Mouse (Mus musculus): ENCODE data around the gene Mdn1. TPM values are rescaled to one million over a fixed set of nuclear protein-coding genes. Genes with fewer than 3 reads are reported as not detected.

Gene Mdn1
- polyA plus RNA-seq, 1 experiment, result 23.2 TPM

DNA sequence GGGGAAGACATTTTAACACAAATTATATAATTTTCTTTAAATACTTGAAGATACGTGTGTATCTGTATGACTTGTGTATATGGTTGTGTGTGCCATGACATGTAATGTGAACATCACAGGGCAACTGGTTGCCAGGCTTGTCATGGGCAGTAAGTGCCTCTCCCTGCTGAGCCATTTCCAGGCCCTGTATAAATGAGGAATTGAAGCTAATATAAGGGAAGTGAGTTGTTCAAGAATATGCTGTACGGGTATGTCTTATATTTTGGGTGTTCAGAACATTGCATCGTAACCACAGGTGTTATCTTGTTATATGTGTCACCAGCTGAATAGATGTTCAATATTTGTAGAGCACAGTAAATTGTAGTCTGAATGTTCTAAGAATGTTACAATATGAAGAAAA lies 20.6 kb downstream of the Mdn1 start:
- Histone ChIP-seq H3K4me1 (ENCODE audit: control insufficient read depth, insufficient read depth, low read length) (no peaks in the 10 kb centered on the region), H3K27ac (ENCODE audit: insufficient read depth, low read length) (no peak overlapping the region), H3K4me3 (ENCODE audit: insufficient read depth, low read length) (no peak overlapping the region)
- TF ChIP-seq POLR2A (IDR thresholded peaks at IDR 0.05; ENCODE audit: low read depth, low read length), result no peak
- TF ChIP-seq CTCF (IDR thresholded peaks at IDR 0.05; ENCODE audit: borderline replicate concordance, insufficient read depth, low read length), result no peak

DNA sequence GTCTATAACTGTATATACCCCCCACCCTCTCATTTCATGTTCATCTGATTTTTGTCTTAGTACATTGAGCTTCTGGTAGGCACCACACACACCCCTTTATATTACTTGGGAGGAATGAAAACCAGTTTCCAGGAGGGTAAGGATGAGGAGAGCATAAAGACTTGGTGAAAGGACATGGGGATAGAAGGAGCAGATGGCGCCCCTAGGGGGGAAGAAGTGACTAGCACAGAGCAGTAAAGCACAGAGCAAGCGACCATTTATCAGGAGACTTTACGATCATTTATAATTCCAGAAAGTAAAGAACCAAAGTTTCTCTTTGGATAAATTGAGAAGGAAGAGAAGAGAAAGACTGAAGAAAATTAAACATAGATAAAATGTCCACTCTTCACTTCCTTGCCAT lies 23.9 kb downstream of the Mdn1 start:
- Histone ChIP-seq H3K4me1 (ENCODE audit: control insufficient read depth, insufficient read depth, low read length) (no peaks in the 10 kb centered on the region), H3K4me3 (ENCODE audit: insufficient read depth, low read length) (no peak overlapping the region), H3K27ac (ENCODE audit: insufficient read depth, low read length) (no peak overlapping the region)
- TF ChIP-seq POLR2A (IDR thresholded peaks at IDR 0.05; ENCODE audit: low read depth, low read length) (no peak), CTCF (IDR thresholded peaks at IDR 0.05; ENCODE audit: borderline replicate concordance, insufficient read depth, low read length) (no peak)

DNA sequence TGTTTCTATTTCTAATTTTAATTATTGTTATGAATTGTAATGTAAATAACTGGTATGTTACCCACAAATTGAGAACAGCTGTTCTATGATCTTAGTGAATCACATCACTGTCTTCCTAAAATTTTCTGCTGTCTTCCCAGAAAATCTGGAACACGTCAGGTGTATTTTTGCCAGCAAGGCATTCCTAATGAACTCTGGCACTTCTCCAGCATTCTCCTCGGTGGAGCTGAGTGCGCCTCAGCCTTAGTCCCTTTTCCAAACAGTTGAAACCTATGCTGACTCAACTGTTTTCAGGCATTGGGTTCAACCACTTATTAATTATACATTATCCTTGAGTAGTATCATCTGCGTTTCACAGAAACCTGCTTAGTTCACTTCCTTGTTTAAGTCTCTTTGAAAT lies 25.6 kb downstream of the Mdn1 start:
- no peak overlapping the region for H3K27ac ChIP-seq (ENCODE audit: insufficient read depth, low read length)
- H3K4me3 ChIP-seq (ENCODE audit: insufficient read depth, low read length), result no peak overlapping the region
- TF ChIP-seq POLR2A (IDR thresholded peaks at IDR 0.05; ENCODE audit: low read depth, low read length) (no peak), CTCF (IDR thresholded peaks at IDR 0.05; ENCODE audit: borderline replicate concordance, insufficient read depth, low read length) (no peak)
- H3K4me1 ChIP-seq (ENCODE audit: control insufficient read depth, insufficient read depth, low read length), result no peaks in the 10 kb centered on the region

DNA sequence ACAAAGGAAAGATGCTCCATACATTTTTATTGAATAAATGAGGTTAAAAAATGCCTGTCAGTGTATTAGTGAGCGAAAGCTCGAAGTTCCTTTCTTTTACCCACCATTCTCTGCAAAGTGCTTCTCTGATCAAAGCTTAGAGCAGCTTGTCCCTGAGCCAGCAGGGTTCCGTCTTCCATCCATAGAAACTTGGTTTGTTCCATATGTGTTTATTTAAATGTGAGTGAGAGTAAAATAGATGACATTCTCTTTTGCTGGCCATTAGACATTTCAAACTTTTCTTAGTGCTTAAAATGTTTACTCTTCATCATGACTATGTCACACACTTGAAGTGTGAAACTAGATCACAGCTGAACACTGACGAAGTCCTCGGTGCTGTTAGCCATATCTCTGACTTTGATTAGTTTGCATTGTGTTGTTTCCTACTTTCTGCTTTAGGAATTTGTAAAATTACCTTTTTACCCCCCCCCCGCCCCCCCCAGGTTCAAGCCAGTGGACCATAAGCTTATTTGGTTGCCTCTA lies 26.2 kb downstream of the Mdn1 start:
- H3K4me3 ChIP-seq (ENCODE audit: insufficient read depth, low read length), result no peak overlapping the region
- TF ChIP-seq POLR2A (IDR thresholded peaks at IDR 0.05; ENCODE audit: low read depth, low read length) (no peak), CTCF (IDR thresholded peaks at IDR 0.05; ENCODE audit: borderline replicate concordance, insufficient read depth, low read length) (no peak)
- H3K27ac ChIP-seq (ENCODE audit: insufficient read depth, low read length), result no peak overlapping the region
- no peaks in the 10 kb centered on the region for H3K4me1 ChIP-seq (ENCODE audit: control insufficient read depth, insufficient read depth, low read length)

DNA sequence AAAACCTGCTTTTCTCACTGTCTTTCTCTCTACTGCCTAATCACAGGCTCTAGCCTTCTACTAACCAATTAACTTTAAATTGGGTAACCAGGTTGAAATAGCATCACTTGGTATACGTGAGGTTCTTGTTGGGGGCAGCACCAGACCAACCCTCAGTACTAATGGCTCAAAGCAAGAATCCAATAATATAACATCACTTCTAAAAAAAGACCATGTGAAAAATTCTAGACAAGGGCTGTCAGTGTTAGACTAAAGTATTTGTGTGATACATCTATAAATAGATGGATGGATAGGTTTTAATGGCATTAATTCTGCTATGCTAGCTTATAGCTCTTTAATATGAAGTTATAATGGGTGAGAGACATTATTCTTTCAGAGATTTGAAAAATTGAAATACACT lies 60.8 kb downstream of the Mdn1 start:
- TF ChIP-seq POLR2A (IDR thresholded peaks at IDR 0.05; ENCODE audit: low read depth, low read length) (no peak), CTCF (IDR thresholded peaks at IDR 0.05; ENCODE audit: borderline replicate concordance, insufficient read depth, low read length) (no peak)
- Histone ChIP-seq H3K4me3 (ENCODE audit: insufficient read depth, low read length) (no peak overlapping the region), H3K27ac (ENCODE audit: insufficient read depth, low read length) (no peak overlapping the region), H3K4me1 (ENCODE audit: control insufficient read depth, insufficient read depth, low read length) (no peaks in the 10 kb centered on the region)

DNA sequence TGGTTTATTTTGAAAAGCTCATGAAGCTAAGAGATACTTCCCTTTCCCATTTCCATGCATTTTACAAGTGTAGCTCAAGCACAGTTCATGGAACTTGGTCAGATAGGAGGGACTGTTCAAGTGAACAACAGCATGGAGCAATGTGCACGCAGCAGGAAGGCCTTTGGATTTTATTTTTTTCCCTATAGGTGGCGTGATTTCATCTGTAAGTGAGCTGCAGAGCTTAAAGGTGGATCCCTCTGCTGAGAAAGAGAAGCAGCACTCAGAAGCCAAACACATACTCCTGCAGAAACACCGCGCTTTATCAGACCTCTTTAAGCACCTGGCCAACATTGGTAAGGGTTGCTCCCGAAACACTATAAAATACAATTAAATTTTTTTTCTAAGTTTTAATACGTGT lies 88.5 kb downstream of the Mdn1 start:
- Histone ChIP-seq H3K4me3 (ENCODE audit: insufficient read depth, low read length) (no peak overlapping the region), H3K27ac (ENCODE audit: insufficient read depth, low read length) (no peak overlapping the region), H3K4me1 (ENCODE audit: control insufficient read depth, insufficient read depth, low read length) (no peaks in the 10 kb centered on the region)
- TF ChIP-seq CTCF (IDR thresholded peaks at IDR 0.05; ENCODE audit: borderline replicate concordance, insufficient read depth, low read length) (no peak), POLR2A (IDR thresholded peaks at IDR 0.05; ENCODE audit: low read depth, low read length) (no peak)

DNA sequence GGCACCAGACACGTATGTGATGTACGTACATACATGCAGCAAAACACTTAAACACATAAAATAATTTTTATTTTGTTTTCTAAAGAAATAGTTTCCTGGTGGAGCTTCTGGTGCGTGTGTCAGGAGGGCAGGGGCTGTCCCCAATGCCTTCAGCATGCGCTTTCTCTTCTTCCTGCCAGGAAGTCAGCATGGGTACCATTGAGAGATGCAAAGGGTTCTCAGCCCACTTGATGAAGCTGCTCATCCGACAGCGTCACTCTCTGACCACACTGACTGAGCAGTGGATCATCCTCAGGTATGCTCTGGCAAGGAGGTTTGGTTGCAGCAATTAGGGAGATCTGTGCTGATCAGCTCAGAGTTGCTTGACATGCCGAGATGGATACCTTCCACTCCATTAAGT lies 91.5 kb downstream of the Mdn1 start:
- TF ChIP-seq CTCF (IDR thresholded peaks at IDR 0.05; ENCODE audit: borderline replicate concordance, insufficient read depth, low read length) (no peak), POLR2A (IDR thresholded peaks at IDR 0.05; ENCODE audit: low read depth, low read length) (no peak)
- Histone ChIP-seq H3K4me3 (ENCODE audit: insufficient read depth, low read length) (no peak overlapping the region), H3K4me1 (ENCODE audit: control insufficient read depth, insufficient read depth, low read length) (no peaks in the 10 kb centered on the region), H3K27ac (ENCODE audit: insufficient read depth, low read length) (no peak overlapping the region)

DNA sequence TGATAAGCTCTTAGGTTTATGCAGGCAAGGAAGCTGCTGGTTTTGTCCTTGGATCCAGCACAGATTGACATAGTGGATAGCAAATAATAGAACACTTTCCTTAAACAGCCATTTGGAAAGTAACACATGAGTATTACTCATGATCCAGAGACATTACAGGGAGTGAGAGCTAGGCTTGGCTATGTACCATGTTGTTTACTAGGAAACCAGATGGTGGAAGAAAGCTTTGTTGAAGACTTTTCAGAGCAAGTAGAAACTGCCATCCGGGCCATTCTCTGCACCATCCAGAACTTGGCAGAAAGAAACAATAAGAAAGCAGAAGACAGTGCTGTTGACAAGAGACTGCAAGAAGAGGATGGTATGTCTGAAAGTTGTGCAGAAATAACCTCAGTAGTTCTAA lies 93.8 kb downstream of the Mdn1 start:
- no peak for TF ChIP-seq CTCF (IDR thresholded peaks at IDR 0.05; ENCODE audit: borderline replicate concordance, insufficient read depth, low read length)
- H3K4me1 ChIP-seq (ENCODE audit: control insufficient read depth, insufficient read depth, low read length), result no peaks in the 10 kb centered on the region
- no peak overlapping the region for H3K4me3 ChIP-seq (ENCODE audit: insufficient read depth, low read length)
- H3K27ac ChIP-seq (ENCODE audit: insufficient read depth, low read length), result no peak overlapping the region

DNA sequence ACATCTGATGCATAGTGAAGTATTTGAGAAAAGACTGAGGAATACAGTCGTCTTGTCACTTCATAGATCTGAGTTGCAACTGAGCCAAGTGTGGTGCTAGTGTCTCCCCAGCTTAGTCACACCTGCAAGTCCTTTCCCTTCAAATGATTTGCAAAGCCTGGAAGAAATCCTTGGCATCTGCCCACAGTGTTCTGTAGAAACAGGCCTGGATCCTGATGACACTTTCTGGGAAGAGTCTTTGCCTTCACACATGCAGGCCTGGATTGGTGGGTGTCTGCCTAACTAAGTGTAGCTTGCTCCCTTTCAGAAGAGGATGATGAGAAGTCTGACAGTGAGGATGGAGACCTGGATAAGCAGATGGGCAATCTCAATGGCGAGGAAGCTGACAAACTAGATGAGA lies 100.5 kb downstream of the Mdn1 start:
- TF ChIP-seq CTCF (IDR thresholded peaks at IDR 0.05; ENCODE audit: borderline replicate concordance, insufficient read depth, low read length) (no peak), POLR2A (IDR thresholded peaks at IDR 0.05; ENCODE audit: low read depth, low read length) (no peak)
- Histone ChIP-seq H3K4me1 (ENCODE audit: control insufficient read depth, insufficient read depth, low read length) (no peaks in the 10 kb centered on the region), H3K27ac (ENCODE audit: insufficient read depth, low read length) (no peak overlapping the region), H3K4me3 (ENCODE audit: insufficient read depth, low read length) (no peak overlapping the region)

DNA sequence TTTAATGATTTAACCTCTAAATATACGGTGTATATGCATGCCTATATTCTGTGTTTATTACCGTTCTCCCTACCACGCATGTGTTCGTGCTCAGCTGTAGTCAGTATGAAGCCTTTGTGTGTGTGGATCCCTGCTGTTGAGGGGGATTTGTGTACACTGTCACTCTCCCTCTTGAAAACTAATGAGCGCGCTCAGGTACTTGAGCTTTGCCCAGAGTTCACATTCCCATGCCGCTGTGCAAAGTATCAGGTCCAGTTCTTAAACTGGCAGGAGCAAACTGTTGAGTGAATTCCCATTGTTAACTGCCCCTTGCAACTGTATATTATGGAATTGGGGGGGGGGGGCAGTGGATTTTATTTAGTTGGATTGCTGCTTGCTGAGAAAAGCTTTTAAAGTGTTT lies 110.6 kb downstream of the Mdn1 start:
- H3K4me3 ChIP-seq (ENCODE audit: insufficient read depth, low read length), result no peak overlapping the region
- H3K27ac ChIP-seq (ENCODE audit: insufficient read depth, low read length), result no peak overlapping the region
- no peak for TF ChIP-seq POLR2A (IDR thresholded peaks at IDR 0.05; ENCODE audit: low read depth, low read length)
- no peak for TF ChIP-seq CTCF (IDR thresholded peaks at IDR 0.05; ENCODE audit: borderline replicate concordance, insufficient read depth, low read length)
- no peaks in the 10 kb centered on the region for H3K4me1 ChIP-seq (ENCODE audit: control insufficient read depth, insufficient read depth, low read length)

DNA sequence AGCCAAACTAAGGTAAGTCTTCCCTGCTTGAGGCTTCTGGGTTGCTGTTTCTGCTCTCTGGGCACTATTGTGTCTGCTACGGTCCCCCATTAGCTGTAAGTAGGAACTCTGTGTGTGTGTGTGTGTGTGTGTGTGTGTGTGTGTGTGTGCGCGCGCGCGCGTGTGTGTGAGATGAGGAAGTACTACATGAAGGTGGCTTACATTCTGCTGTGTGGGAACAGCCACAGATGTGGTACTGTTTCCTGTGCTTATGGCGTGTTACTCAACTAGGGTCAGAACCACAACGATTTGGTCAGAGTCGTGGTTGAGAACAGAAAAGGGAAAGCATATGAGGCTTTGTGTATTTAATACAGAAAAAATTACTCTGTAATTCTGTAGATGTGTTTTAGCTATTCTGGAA lies 111.1 kb downstream of the Mdn1 start:
- Histone ChIP-seq H3K4me1 (ENCODE audit: control insufficient read depth, insufficient read depth, low read length) (no peaks in the 10 kb centered on the region), H3K27ac (ENCODE audit: insufficient read depth, low read length) (no peak overlapping the region), H3K4me3 (ENCODE audit: insufficient read depth, low read length) (no peak overlapping the region)
- TF ChIP-seq POLR2A (IDR thresholded peaks at IDR 0.05; ENCODE audit: low read depth, low read length) (no peak), CTCF (IDR thresholded peaks at IDR 0.05; ENCODE audit: borderline replicate concordance, insufficient read depth, low read length) (no peak)

Measured in embryonic fibroblast, embryonic 13.5 days (primary cell).